Mouse (Mus musculus): ENCODE data around the gene Gm20388. TPM values are rescaled to one million over a fixed set of nuclear protein-coding genes. Genes with fewer than 3 reads are reported as not detected.
A peak's percentile ranks its signal among the peaks of the same experiment; 100 is the strongest.

Gm20388 gene
- polyA plus RNA-seq, 2 experiments: 8.5 TPM; not detected in 1

DNA sequence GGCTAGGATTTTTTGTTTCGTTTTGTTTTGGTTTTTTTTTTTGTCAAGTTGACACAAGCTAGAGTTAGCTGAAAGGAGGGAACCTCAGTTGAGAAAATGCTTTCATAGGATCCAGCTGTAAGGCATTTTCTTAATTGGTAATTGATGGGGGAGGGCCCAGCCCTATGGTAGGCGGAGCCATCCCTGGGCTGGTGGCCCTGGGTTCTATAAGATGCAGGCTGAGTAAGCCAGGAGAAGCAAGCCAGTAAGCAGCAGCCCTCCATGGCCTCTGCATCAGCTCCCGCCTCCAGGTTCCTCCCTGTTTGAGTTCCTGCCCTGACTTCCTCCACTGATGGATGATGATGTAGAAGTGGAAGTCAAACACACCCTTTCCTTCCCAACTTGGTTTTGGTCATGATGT, 3869.8 kb downstream of the Gm20388 start:
- H3K9me3 ChIP-seq (ENCODE audit: control insufficient read depth, low read length): no peaks in the 10 kb centered on the region
- DNase-seq (ENCODE audit: low read depth in 3 of 3, low spot score in 3 of 3) (no peak), ATAC-seq (ENCODE audit: insufficient read depth) (no peak)
- 22% methylated on average over 3 of the region's 3 CpGs for WGBS (ENCODE audit: insufficient replicate concordance)
- no peak overlapping the region for H3K4me3 ChIP-seq (ENCODE audit: insufficient read depth in 1 of 2, low read depth in 2 of 2, low read length in 2 of 2)
- H3K9ac ChIP-seq (replicated peaks): no peak overlapping the region
- H3K27me3 ChIP-seq (ENCODE audit: control insufficient read depth, insufficient read depth, low read length): no peaks in the 10 kb centered on the region
- H3K4me1 ChIP-seq (replicated peaks; ENCODE audit: control insufficient read depth in 2 of 2, insufficient read depth in 2 of 2, low read length in 1 of 2): peaks cover 0 to 3% of the 10 kb centered on the region in 2 experiments; a peak in 1 of 4 replicates
- H3K27ac ChIP-seq: no peak overlapping the region
- H3K36me3 ChIP-seq (replicated peaks; ENCODE audit: control insufficient read depth, insufficient read depth, low read depth): no peaks in the 10 kb centered on the region
- no peak overlapping the region for H3K4me2 ChIP-seq (ENCODE audit: low read depth)
- TF ChIP-seq CTCF (IDR thresholded peaks at IDR 0.05; ENCODE audit: low read depth): no peak
- TF ChIP-seq EP300 (IDR thresholded peaks at IDR 0.05; ENCODE audit: low read depth): no peak

DNA sequence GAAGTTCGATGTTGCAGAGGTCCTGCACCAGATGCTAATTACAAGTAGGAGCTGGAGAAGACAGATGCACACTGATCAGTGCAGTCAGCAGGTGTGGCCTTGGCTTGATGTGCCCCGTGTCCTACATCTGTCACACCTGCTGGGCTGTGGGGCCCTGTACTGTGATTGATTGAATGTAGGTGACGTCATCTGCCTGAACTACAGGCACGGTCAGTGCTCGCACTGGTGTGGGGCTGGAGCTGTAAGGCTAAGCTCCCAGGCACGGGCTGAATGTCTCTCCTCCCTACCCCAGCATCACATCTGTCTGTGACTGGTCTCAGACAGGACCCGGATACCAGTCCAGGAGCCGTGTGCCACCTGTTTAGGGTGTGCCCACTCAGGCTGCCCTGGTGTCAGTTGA, 3870.6 kb downstream of the Gm20388 start:
- Histone ChIP-seq H3K36me3 (replicated peaks; ENCODE audit: control insufficient read depth, insufficient read depth, low read depth) (no peaks in the 10 kb centered on the region), H3K4me1 (replicated peaks; ENCODE audit: control insufficient read depth in 2 of 2, insufficient read depth in 2 of 2, low read length in 1 of 2) (peaks cover 0 to 3% of the 10 kb centered on the region in 2 experiments; a peak in 1 of 4 replicates), H3K27me3 (ENCODE audit: control insufficient read depth, insufficient read depth, low read length) (no peaks in the 10 kb centered on the region), H3K27ac (no peak overlapping the region), H3K4me3 (ENCODE audit: insufficient read depth in 1 of 2, low read depth in 2 of 2, low read length in 2 of 2) (no peak overlapping the region), H3K9ac (replicated peaks) (no peak overlapping the region), H3K9me3 (ENCODE audit: control insufficient read depth, low read length) (no peaks in the 10 kb centered on the region), H3K4me2 (ENCODE audit: low read depth) (no peak overlapping the region)
- TF ChIP-seq CTCF (IDR thresholded peaks at IDR 0.05; ENCODE audit: low read depth) (no peak), EP300 (IDR thresholded peaks at IDR 0.05; ENCODE audit: low read depth) (no peak)
- no peak for ATAC-seq (ENCODE audit: insufficient read depth)
- DNase-seq (ENCODE audit: low read depth in 3 of 3, low spot score in 3 of 3): no peak
- WGBS (ENCODE audit: insufficient replicate concordance): 49% methylated on average over 8 of the region's 8 CpGs

DNA sequence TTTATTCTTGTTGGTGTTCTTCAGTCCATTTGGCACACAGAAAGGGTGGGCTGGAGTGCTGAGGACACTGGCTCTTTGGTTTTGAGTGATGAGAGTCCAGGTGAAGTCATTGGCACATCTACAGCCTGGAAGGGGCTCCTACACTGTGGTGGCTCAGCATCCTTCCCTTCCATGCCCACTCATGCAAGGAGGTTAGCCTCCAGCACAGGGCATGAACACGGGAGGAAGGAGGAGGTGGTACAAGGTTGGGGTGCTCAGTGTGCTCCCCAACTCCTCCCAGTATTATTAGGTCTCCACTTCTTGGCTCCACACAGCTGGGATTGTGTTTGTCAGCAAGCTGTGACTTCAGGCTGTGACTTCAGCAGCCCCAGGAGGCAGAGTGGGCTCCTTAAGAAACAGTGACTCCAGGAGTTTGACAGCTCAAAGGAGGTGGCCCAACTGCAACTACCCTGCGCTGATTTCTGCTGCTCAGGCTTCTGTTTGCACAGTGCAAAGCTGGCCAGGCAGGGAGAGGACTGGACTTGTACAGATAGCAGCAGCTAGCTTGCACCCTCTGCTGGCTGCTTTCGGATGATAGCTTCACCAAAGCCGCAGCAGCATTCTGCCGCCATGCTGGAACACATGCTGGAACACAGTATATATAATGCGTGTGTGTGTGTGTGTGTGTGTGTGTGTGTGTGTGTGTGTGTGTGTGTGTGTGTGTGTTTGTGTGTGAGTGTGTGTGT, 3873.0 kb downstream of the Gm20388 start:
- H3K27ac ChIP-seq: no peak overlapping the region
- ATAC-seq (ENCODE audit: insufficient read depth): peak; percentile 60; the same call in 1 of the 2 replicates
- no peaks in the 10 kb centered on the region for H3K9me3 ChIP-seq (ENCODE audit: control insufficient read depth, low read length)
- H3K36me3 ChIP-seq (replicated peaks; ENCODE audit: control insufficient read depth, insufficient read depth, low read depth): no peaks in the 10 kb centered on the region
- no peak for TF ChIP-seq EP300 (IDR thresholded peaks at IDR 0.05; ENCODE audit: low read depth)
- peak; percentile 90 for TF ChIP-seq CTCF (IDR thresholded peaks at IDR 0.05; ENCODE audit: low read depth)
- no peak overlapping the region for H3K4me2 ChIP-seq (ENCODE audit: low read depth)
- H3K4me1 ChIP-seq (replicated peaks; ENCODE audit: control insufficient read depth in 2 of 2, insufficient read depth in 2 of 2, low read length in 1 of 2): peaks cover 0 to 8% of the 10 kb centered on the region in 2 experiments; a peak in 2 of 4 replicates
- H3K4me3 ChIP-seq (ENCODE audit: insufficient read depth in 1 of 2, low read depth in 2 of 2, low read length in 2 of 2): no peak overlapping the region
- H3K27me3 ChIP-seq (ENCODE audit: control insufficient read depth, insufficient read depth, low read length): no peaks in the 10 kb centered on the region
- H3K9ac ChIP-seq (replicated peaks): no peak overlapping the region
- 5% methylated on average over 6 of the region's 6 CpGs for WGBS (ENCODE audit: insufficient replicate concordance)
- peak in 1 of 3 experiments; percentile 49 for DNase-seq (ENCODE audit: low read depth in 3 of 3, low spot score in 3 of 3)

DNA sequence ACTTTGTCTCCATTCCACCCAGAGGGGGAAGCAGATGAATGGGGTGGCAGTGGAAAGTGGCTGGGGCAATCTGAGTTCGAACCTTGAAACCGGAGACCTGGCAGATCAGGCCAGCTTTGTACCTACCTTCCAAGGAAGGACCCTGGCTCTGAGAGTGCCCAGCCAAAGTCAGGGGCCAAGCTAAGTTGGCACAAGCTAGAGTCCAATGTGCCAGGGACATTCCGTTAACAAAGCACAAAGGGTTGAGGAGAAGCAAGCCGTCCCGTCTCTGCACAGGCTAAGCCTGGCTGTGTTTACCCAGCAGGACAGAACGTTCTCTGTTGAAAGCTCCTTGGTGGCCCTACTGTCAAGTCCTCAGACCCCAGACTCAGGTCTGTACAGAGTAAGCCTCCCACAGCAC, 3875.5 kb downstream of the Gm20388 start:
- Histone ChIP-seq H3K9ac (replicated peaks) (no peak overlapping the region), H3K4me1 (replicated peaks; ENCODE audit: control insufficient read depth in 2 of 2, insufficient read depth in 2 of 2, low read length in 1 of 2) (peaks cover 0 to 8% of the 10 kb centered on the region in 2 experiments; a peak in 2 of 4 replicates), H3K9me3 (ENCODE audit: control insufficient read depth, low read length) (no peaks in the 10 kb centered on the region), H3K27ac (no peak overlapping the region), H3K27me3 (ENCODE audit: control insufficient read depth, insufficient read depth, low read length) (no peaks in the 10 kb centered on the region), H3K4me2 (ENCODE audit: low read depth) (no peak overlapping the region), H3K4me3 (ENCODE audit: insufficient read depth in 1 of 2, low read depth in 2 of 2, low read length in 2 of 2) (no peak overlapping the region), H3K36me3 (replicated peaks; ENCODE audit: control insufficient read depth, insufficient read depth, low read depth) (no peaks in the 10 kb centered on the region)
- 72% methylated on average over 6 of the region's 6 CpGs for WGBS (ENCODE audit: insufficient replicate concordance)
- no peak for TF ChIP-seq CTCF (IDR thresholded peaks at IDR 0.05; ENCODE audit: low read depth)
- no peak for TF ChIP-seq EP300 (IDR thresholded peaks at IDR 0.05; ENCODE audit: low read depth)
- DNase-seq (ENCODE audit: low read depth in 3 of 3, low spot score in 3 of 3) (no peak), ATAC-seq (ENCODE audit: insufficient read depth) (no peak)

DNA sequence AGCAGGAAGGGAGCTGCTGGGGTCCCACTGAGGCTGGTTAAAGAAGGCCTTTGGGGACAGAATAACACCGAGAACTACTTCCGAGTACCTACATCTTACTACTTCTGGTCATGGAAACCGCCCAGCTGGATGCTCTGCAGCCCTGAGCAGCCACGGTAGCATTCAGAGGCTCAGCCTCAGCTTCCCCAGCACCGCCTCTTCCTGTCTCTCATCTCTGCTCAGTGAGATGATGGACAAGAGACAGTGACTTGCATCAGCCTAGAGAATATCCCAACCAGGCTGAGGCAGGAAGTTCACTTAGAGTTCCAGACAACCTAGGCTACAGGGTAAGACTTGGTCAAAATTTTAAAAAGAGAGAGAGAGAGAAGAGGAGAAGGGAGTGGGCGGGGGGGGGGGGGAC, 3876.0 kb downstream of the Gm20388 start:
- H3K4me2 ChIP-seq (ENCODE audit: low read depth): no peak overlapping the region
- no peak for TF ChIP-seq EP300 (IDR thresholded peaks at IDR 0.05; ENCODE audit: low read depth)
- no peak for TF ChIP-seq CTCF (IDR thresholded peaks at IDR 0.05; ENCODE audit: low read depth)
- H3K4me3 ChIP-seq (ENCODE audit: insufficient read depth in 1 of 2, low read depth in 2 of 2, low read length in 2 of 2): no peak overlapping the region
- WGBS (ENCODE audit: insufficient replicate concordance): 41% methylated on average over 6 of the region's 6 CpGs
- H3K27me3 ChIP-seq (ENCODE audit: control insufficient read depth, insufficient read depth, low read length): no peaks in the 10 kb centered on the region
- H3K9ac ChIP-seq (replicated peaks): no peak overlapping the region
- H3K9me3 ChIP-seq (ENCODE audit: control insufficient read depth, low read length): no peaks in the 10 kb centered on the region
- ATAC-seq (ENCODE audit: insufficient read depth) (no peak), DNase-seq (ENCODE audit: low read depth in 3 of 3, low spot score in 3 of 3) (no peak)
- H3K36me3 ChIP-seq (replicated peaks; ENCODE audit: control insufficient read depth, insufficient read depth, low read depth): no peaks in the 10 kb centered on the region
- H3K27ac ChIP-seq: no peak overlapping the region
- peaks cover 0 to 7% of the 10 kb centered on the region in 2 experiments; a peak in 2 of 4 replicates for H3K4me1 ChIP-seq (replicated peaks; ENCODE audit: control insufficient read depth in 2 of 2, insufficient read depth in 2 of 2, low read length in 1 of 2)

All from liver, embryonic 14.5 days (tissue).